Comparison of ENCODE assay signal across 8 mouse cellular contexts in genomic region chr13:53109560-53110248, GRCm38 (mm10).
DNase-seq lines count a peak whose midpoint lies in the region; ATAC-seq and TF ChIP-seq lines count a peak whose summit lies in the region.

No protein-coding gene starts in this region.

- peak; percentile 93 for TF ChIP-seq CTCF in cortical plate, adult 2 months (IDR thresholded peaks at IDR 0.05; ENCODE audit: extremely low read depth, insufficient read depth, low read length)

- H3K4me1 ChIP-seq in cortical plate, adult 2 months (ENCODE audit: control insufficient read depth, insufficient read depth, low read length): no peaks in the 10 kb centered on the region

- no peak overlapping the region for H3K4me3 ChIP-seq in cortical plate, adult 2 months (ENCODE audit: insufficient read depth, low read length)

- peak; percentile 95 for DNase-seq in gastrocnemius, postnatal 10 days
- peak; percentile 96 for DNase-seq in hindlimb bud, embryonic 11.5 days (ENCODE audit: extremely low spot score, low read depth, low spot score)
- DNase-seq in left cerebral cortex, adult 18-20 months (ENCODE audit: low spot score in 2 of 2): peak; percentile 94 to 95
- peak; percentile 96 for DNase-seq in right cerebral cortex, adult 2 months (ENCODE audit: low spot score in 2 of 2)
- DNase-seq in urinary bladder, adult 2 months (ENCODE audit: low spot score): peak; percentile 76

- TF ChIP-seq POLR2A in cortical plate, adult 2 months (IDR thresholded peaks at IDR 0.05; ENCODE audit: extremely low read depth, insufficient read depth, low read length): no peak

- peak; percentile 54 for ATAC-seq in activated CD4-positive, CD25-positive, alpha-beta regulatory T cell, adult 4 months
- peak; percentile 87 for ATAC-seq in megakaryocyte, adult 5-6 weeks (ENCODE audit: poor library complexity, severe bottlenecking)

- H3K27ac ChIP-seq in cortical plate, adult 2 months (ENCODE audit: insufficient read depth, low read length): no peak overlapping the region
